Mouse (Mus musculus): Measurements from ENCODE around the gene Runx1.

DNA sequence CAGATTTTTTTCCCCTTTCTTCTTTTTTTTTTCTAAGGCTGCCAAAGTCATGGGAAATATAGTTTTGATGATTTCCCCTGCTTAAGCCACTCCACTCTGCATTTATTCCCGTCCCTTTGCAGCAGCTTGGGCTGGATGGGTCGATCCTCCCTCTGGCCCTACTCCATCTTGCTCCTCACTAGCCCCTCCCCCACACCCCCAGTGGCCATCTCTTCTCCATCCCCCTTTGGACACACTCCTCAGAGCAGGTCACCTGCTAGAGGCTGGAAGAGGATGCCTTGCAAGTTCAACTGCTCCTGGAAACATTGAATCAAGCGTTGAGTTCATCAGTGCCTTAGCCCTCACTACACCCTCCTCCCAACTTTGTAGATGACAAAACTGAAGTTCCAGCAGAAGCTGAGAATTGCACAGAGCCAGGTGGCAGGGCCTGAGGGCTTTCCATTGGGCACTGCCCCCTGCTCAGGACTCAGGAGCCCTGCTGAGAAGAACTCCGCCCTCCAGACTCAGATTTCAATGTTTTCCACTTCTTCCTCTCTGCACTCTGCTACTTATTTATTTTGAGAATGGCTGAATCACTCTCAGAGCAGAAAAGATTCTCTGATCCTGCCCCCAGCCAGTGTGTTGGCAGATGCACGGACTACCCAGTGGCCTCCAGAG lies 171.5 kb downstream of the Runx1 start:
- TF ChIP-seq CTCF (IDR thresholded peaks at IDR 0.05) (no peak), EP300 (IDR thresholded peaks at IDR 0.05) (no peak)
